In the genomic region with DNA sequence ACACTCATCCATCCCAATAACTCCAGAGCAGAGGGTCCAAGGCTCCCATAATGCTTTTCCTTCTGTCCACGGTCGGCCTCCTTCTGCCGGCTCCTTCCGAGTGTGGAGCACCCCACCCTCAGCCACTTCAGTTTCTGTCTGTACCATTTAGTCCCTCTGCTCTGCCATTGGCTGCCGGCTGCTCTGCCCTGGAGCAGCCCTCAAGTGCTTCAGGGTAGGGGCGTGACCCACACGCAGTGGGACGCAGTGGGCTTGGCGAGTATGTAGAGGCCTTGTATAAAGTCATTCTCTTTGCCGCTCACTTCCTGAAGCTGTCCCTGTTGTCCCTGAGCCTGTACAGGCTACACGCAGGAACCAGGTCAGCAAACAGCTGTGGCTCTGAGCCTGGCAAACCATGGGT, we compare ENCODE assay signal across 20 mouse cellular contexts. TPM values are rescaled to one million over a fixed set of nuclear protein-coding genes. Genes with fewer than 3 reads are reported as not detected.
A peak's percentile ranks its signal among the peaks of the same experiment; 100 is the strongest.
DNase-seq lines count a peak whose midpoint lies in the region; ATAC-seq lines count a peak whose summit lies in the region.
"Had no signal": no experiment of that assay in that cellular context is flagged by ENCODE, and none has a peak within 500 bp of the region (broad histone marks: within the 10 kb centered on the region; RNA-seq: fewer than 3 reads in every experiment).

No protein-coding gene starts in this region.

- no peaks in the 10 kb centered on the region for H3K36me3 ChIP-seq in lung, embryonic 16.5 days (ENCODE audit: control insufficient read depth, insufficient read depth, low read length)
- H3K36me3 ChIP-seq: heart, embryonic 13.5 days; hindbrain, embryonic 15.5 days had no signal

- no peak overlapping the region for H3K27ac ChIP-seq in lung, embryonic 16.5 days (ENCODE audit: low read length)
- H3K27ac ChIP-seq: forebrain, embryonic 13.5 days; gastrocnemius, adult 2 months; heart, embryonic 13.5 days; hindbrain, embryonic 15.5 days had no signal

- H3K9me3 ChIP-seq in lung, embryonic 16.5 days (ENCODE audit: control insufficient read depth, low read length): no peaks in the 10 kb centered on the region
- H3K9me3 ChIP-seq: forebrain, embryonic 13.5 days; heart, embryonic 13.5 days; hindbrain, embryonic 15.5 days had no signal

- H3K4me1 ChIP-seq in lung, embryonic 16.5 days (replicated peaks; ENCODE audit: control insufficient read depth, insufficient read depth, low read length): peaks cover 6% of the 10 kb centered on the region; the same call in 1 of the 2 replicates

- H3K27me3 ChIP-seq in lung, embryonic 16.5 days (ENCODE audit: control insufficient read depth, insufficient read depth, low read depth, low read length): peaks cover 24% of the 10 kb centered on the region
- H3K27me3 ChIP-seq: hindbrain, embryonic 15.5 days had no signal

- no peak overlapping the region for H3K4me2 ChIP-seq in lung, embryonic 16.5 days (ENCODE audit: low read depth, low read length)
- H3K4me2 ChIP-seq: hindbrain, embryonic 15.5 days had no signal

- no peak for DNase-seq in lung, postnatal 36 days
- DNase-seq in ES-CJ7 (ENCODE audit: low read depth, low spot score) (peak; percentile 92), ZHBTc4 (ENCODE audit: low read depth, low spot score) (peak; percentile 96)
- DNase-seq in adrenal gland, postnatal 10 days: no peak
- DNase-seq in gastrocnemius, adult 8-10 months (ENCODE audit: low spot score in 2 of 2): no peak
- DNase-seq: adrenal gland, postnatal 14 days; cerebellum, adult 18-20 months; cerebellum, adult 9-11 months; cerebellum, postnatal 36 days; gastrocnemius, adult 2 months; gastrocnemius, postnatal 36 days; heart, adult 11 months; heart, postnatal 36 days had no signal

- no peak overlapping the region for H3K9ac ChIP-seq in lung, embryonic 16.5 days (ENCODE audit: low read length)
- H3K9ac ChIP-seq: forebrain, embryonic 13.5 days; heart, embryonic 13.5 days; hindbrain, embryonic 15.5 days had no signal

- ATAC-seq in lung, embryonic 16.5 days (ENCODE audit: low read depth): peak; percentile 51; the same call in 1 of the 2 replicates
- ATAC-seq: forebrain, embryonic 13.5 days; intestine, postnatal 0 days; Patski had no signal

- no peak overlapping the region for H3K4me3 ChIP-seq in lung, embryonic 16.5 days (ENCODE audit: low read length)
- H3K4me3 ChIP-seq: forebrain, embryonic 13.5 days; gastrocnemius, adult 2 months; heart, embryonic 13.5 days; hindbrain, embryonic 15.5 days had no signal

- WGBS in lung, embryonic 16.5 days: 66% methylated on average over 11 of the region's 11 CpGs

RNA-seq across cellular contexts. Expression of a gene that starts 4.0 kb away (rescaled TPM):
- 0.29 and 0.40 TPM in 2 replicates for polyA plus RNA-seq in lung, embryonic 16.5 days (2015; fragmentation: Nextera tagmentation; extraction: Ambion mirVana)
- under 1 TPM; 0.51 to 0.88 TPM for total RNA-seq in adrenal gland, postnatal 10 days (2021)
- total RNA-seq in gastrocnemius, adult 8-10 months (2022): not detected
- total RNA-seq: gastrocnemius, adult 2 months; gastrocnemius, postnatal 36 days; heart, postnatal 36 days had no signal
- polyA plus RNA-seq: heart, postnatal 0 days had no signal

RNA-seq across cellular contexts. Expression of a gene that starts 24.7 kb away (rescaled TPM):
- 4.6 and 5.0 TPM in 2 replicates for polyA plus RNA-seq in lung, embryonic 16.5 days (2015; fragmentation: Nextera tagmentation; extraction: Ambion mirVana)
- total RNA-seq in adrenal gland, postnatal 10 days (2021): 10 to 100 TPM; 25.9 to 26.6 TPM
- 10 to 100 TPM; 40.0 to 47.7 (median 42.4) TPM for total RNA-seq in gastrocnemius, adult 8-10 months (2022)

RNA-seq across cellular contexts. Expression of a gene that starts 39.4 kb away (rescaled TPM):
- 4.4 and 6.4 TPM in 2 replicates for polyA plus RNA-seq in lung, embryonic 16.5 days (2015; fragmentation: Nextera tagmentation; extraction: Ambion mirVana)
- total RNA-seq in adrenal gland, postnatal 10 days (2021): 1 to 10 TPM; 1.3 to 1.8 TPM
- under 1 TPM; 0.11 to 0.70 (median 0.33) TPM for total RNA-seq in gastrocnemius, adult 8-10 months (2022)

RNA-seq across cellular contexts. Expression of a gene that starts 58.4 kb away (rescaled TPM):
- polyA plus RNA-seq in lung, embryonic 16.5 days (2015; fragmentation: Nextera tagmentation; extraction: Ambion mirVana): 89.4 and 93.0 TPM in 2 replicates
- total RNA-seq in adrenal gland, postnatal 10 days (2021): 100 to 1,000 TPM; 237 to 317 TPM
- total RNA-seq in gastrocnemius, adult 8-10 months (2022): 100 to 1,000 TPM; 178 to 228 (median 207) TPM

Comparison
In these comparisons a context has a peak if more than half of its experiments do, and no peak if none do; other contexts are left out.
1. DNase-seq: peak in ES-CJ7 (single experiment) and ZHBTc4 (single experiment); none in lung, postnatal 36 days (single experiment), adrenal gland, postnatal 10 days (single experiment) and gastrocnemius, adult 8-10 months (0 of 2).